Mouse (Mus musculus) MEL (cell line): ENCODE results near the gene Birc5. TPM values are rescaled to one million over a fixed set of nuclear protein-coding genes. Genes with fewer than 3 reads are reported as not detected.

Source experiments
- DNase-seq: peaks from one replicate; pipeline ENCODE4 v3.0.0; 2011; ENCODE audit warnings: low read depth, low spot score
- H3K27ac ChIP-seq: 2 replicates; pipeline ENCODE4 v1.5.1; 2012; ENCODE audit warnings: low read depth, mild to moderate bottlenecking, control low read depth, low read length, moderate library complexity; ENCODE audit not compliant: control insufficient read depth
- H3K27me3 ChIP-seq, 2 experiments: fragments of 150-350 bp in 1 of 2; sonication (generic) in 1 of 2; 2 replicates each; pipeline ENCODE4 v1.6.1; 2012; ENCODE audit warnings: low read length in 2 of 2, mild to moderate bottlenecking in 2 of 2, improper control_type of control experiment in 1 of 2, moderate library complexity in 1 of 2; ENCODE audit not compliant: insufficient read depth in 2 of 2, control insufficient read depth in 1 of 2
- H3K36me3 ChIP-seq, 2 experiments: 2 replicates each; pipeline ENCODE4 v1.6.1; 2012 to 2014; ENCODE audit warnings: low read length in 2 of 2, improper control_type of control experiment in 1 of 2, inconsistent platforms in 1 of 2, mild to moderate bottlenecking in 1 of 2; ENCODE audit not compliant: insufficient read depth in 2 of 2, control insufficient read depth in 1 of 2
- H3K4me1 ChIP-seq, 2 experiments: fragments of 150-350 bp in 1 of 2; sonication (generic) in 1 of 2; 2 replicates each; pipeline ENCODE4 v1.6.1; 2012; ENCODE audit warnings: low read length in 2 of 2, improper control_type of control experiment in 1 of 2, mild to moderate bottlenecking in 1 of 2; ENCODE audit not compliant: insufficient read depth in 2 of 2, control insufficient read depth in 1 of 2
- H3K4me3 ChIP-seq, 2 experiments: fragments of 150-350 bp in 1 of 2; sonication (generic) in 1 of 2; 2 replicates each; pipeline ENCODE4 v1.5.1; 2012; ENCODE audit warnings: low read depth in 2 of 2, low read length in 2 of 2, mild to moderate bottlenecking in 2 of 2, moderate library complexity in 2 of 2, control low read depth in 1 of 2, improper control_type of control experiment in 1 of 2; ENCODE audit not compliant: control insufficient read depth in 1 of 2, insufficient read depth in 1 of 2
- H3K79me2 ChIP-seq: 2 replicates; pipeline ENCODE4 v1.6.1; 2012; ENCODE audit warnings: mild to moderate bottlenecking, low read length, moderate library complexity; ENCODE audit not compliant: control insufficient read depth, poor library complexity, insufficient read depth
- H3K9ac ChIP-seq: 2 replicates; pipeline ENCODE4 v1.6.1; 2012; ENCODE audit warnings: low read depth, mild to moderate bottlenecking, control low read depth, low read length, moderate library complexity; ENCODE audit not compliant: control insufficient read depth, poor library complexity, severe bottlenecking
- H3K9me3 ChIP-seq: fragments of 150-350 bp; sonication (generic); replicated peaks from 2 replicates; pipeline ENCODE4 v1.6.1; 2012; ENCODE audit warnings: mild to moderate bottlenecking, low read length, improper control_type of control experiment, moderate library complexity; ENCODE audit not compliant: insufficient read depth
- BHLHE40 ChIP-seq: IDR thresholded peaks from 2 replicates; pipeline ENCODE4 v1.6.1; 2012; ENCODE audit warnings: low read depth, mild to moderate bottlenecking, inconsistent platforms, low read length, improper control_type of control experiment, borderline replicate concordance
- CHD1 ChIP-seq: IDR thresholded peaks from 2 replicates; pipeline ENCODE4 v1.6.1; 2012; ENCODE audit warnings: low read depth, mild to moderate bottlenecking, inconsistent platforms, low read length, improper control_type of control experiment
- CHD2 ChIP-seq: IDR thresholded peaks from 2 replicates; pipeline ENCODE4 v1.6.1; 2011; ENCODE audit warnings: low read length, improper control_type of control experiment
- ETS1 ChIP-seq: IDR thresholded peaks from 2 replicates; pipeline ENCODE4 v1.6.1; 2012; ENCODE audit warnings: low read depth, mild to moderate bottlenecking, inconsistent platforms, low read length, improper control_type of control experiment, moderate library complexity
- GATA1 ChIP-seq: IDR thresholded peaks from 2 replicates; pipeline ENCODE4 v1.6.1; 2011; ENCODE audit warnings: low read depth, low read length, improper control_type of control experiment
- HCFC1 ChIP-seq: IDR thresholded peaks from 2 replicates; pipeline ENCODE4 v1.6.1; 2012; ENCODE audit warnings: low read depth, mild to moderate bottlenecking, inconsistent platforms, low read length, improper control_type of control experiment, moderate library complexity
- JUND ChIP-seq: IDR thresholded peaks from 2 replicates; pipeline ENCODE4 v1.6.1; 2011; ENCODE audit warnings: low read depth, mild to moderate bottlenecking, improper control_type of control experiment, low read length
- KAT2A ChIP-seq: conservative IDR thresholded peaks from 2 replicates; pipeline ENCODE4 v1.6.1; 2012; ENCODE audit warnings: low read depth, low read length, improper control_type of control experiment, inconsistent platforms
- MAFK ChIP-seq: IDR thresholded peaks from 2 replicates; pipeline ENCODE4 v1.6.1; 2011; ENCODE audit warnings: low read depth, mild to moderate bottlenecking, low read length, improper control_type of control experiment, borderline replicate concordance
- MAX ChIP-seq: IDR thresholded peaks from 2 replicates; pipeline ENCODE4 v1.6.1; 2011; ENCODE audit warnings: low read length, improper control_type of control experiment
- MAZ ChIP-seq: IDR thresholded peaks from 2 replicates; pipeline ENCODE4 v1.6.1; 2012; ENCODE audit warnings: low read depth, mild to moderate bottlenecking, inconsistent platforms, low read length, improper control_type of control experiment
- MEF2A ChIP-seq: IDR thresholded peaks from 2 replicates; pipeline ENCODE4 v1.6.1; 2014; ENCODE audit warnings: low read depth, mild to moderate bottlenecking, inconsistent platforms, low read length, improper control_type of control experiment; ENCODE audit not compliant: poor library complexity, insufficient replicate concordance, severe bottlenecking; ENCODE audit errors: extremely low read depth
- MXI1 ChIP-seq: IDR thresholded peaks from 2 replicates; pipeline ENCODE4 v1.6.1; 2011; ENCODE audit warnings: mild to moderate bottlenecking, low read depth, low read length, improper control_type of control experiment
- MYB ChIP-seq: IDR thresholded peaks from 2 replicates; pipeline ENCODE4 v1.6.1; 2011; ENCODE audit warnings: mild to moderate bottlenecking, low read depth, low read length, improper control_type of control experiment
- POLR2AphosphoS2 ChIP-seq: IDR thresholded peaks from 2 replicates; pipeline ENCODE4 v1.6.1; 2011; ENCODE audit warnings: low read length, improper control_type of control experiment
- POLR2AphosphoS5 ChIP-seq: IDR thresholded peaks from 2 replicates; pipeline ENCODE4 v1.6.1; 2012; ENCODE audit warnings: low read depth, borderline replicate concordance, mild to moderate bottlenecking, inconsistent platforms, low read length, moderate library complexity, mixed read lengths
- RAD21 ChIP-seq: IDR thresholded peaks from 2 replicates; pipeline ENCODE4 v1.6.1; 2011; ENCODE audit warnings: mild to moderate bottlenecking, low read depth, low read length, improper control_type of control experiment
- RCOR1 ChIP-seq: IDR thresholded peaks from 2 replicates; pipeline ENCODE4 v1.6.1; 2012; ENCODE audit warnings: low read depth, mild to moderate bottlenecking, inconsistent platforms, low read length, improper control_type of control experiment
- SIN3A ChIP-seq: IDR thresholded peaks from 2 replicates; pipeline ENCODE4 v1.6.1; 2012; ENCODE audit warnings: low read length, improper control_type of control experiment, inconsistent platforms
- SMC3 ChIP-seq: IDR thresholded peaks from 2 replicates; pipeline ENCODE4 v1.6.1; 2011; ENCODE audit warnings: low read depth, low read length, improper control_type of control experiment
- TAL1 ChIP-seq: IDR thresholded peaks from 2 replicates; pipeline ENCODE4 v1.6.1; 2012; ENCODE audit warnings: mild to moderate bottlenecking, inconsistent platforms, low read length, moderate library complexity, mixed read lengths
- TBP ChIP-seq: IDR thresholded peaks from 2 replicates; pipeline ENCODE4 v1.8.0; 2011; ENCODE audit warnings: low read depth, low read length, improper control_type of control experiment
- TCF12 ChIP-seq: IDR thresholded peaks from 2 replicates; pipeline ENCODE4 v1.6.1; 2014; ENCODE audit warnings: low read depth, mild to moderate bottlenecking, inconsistent platforms, low read length, improper control_type of control experiment, moderate library complexity
- UBTF ChIP-seq: IDR thresholded peaks from 2 replicates; pipeline ENCODE4 v1.6.1; 2012; ENCODE audit warnings: low read depth, mild to moderate bottlenecking, inconsistent platforms, low read length, improper control_type of control experiment, moderate library complexity, borderline replicate concordance; ENCODE audit not compliant: insufficient read depth
- USF1 ChIP-seq: IDR thresholded peaks from 2 replicates; pipeline ENCODE4 v1.6.1; 2014; ENCODE audit warnings: low read depth, mild to moderate bottlenecking, inconsistent platforms, low read length, improper control_type of control experiment, moderate library complexity
- ZC3H11A ChIP-seq: IDR thresholded peaks from 2 replicates; pipeline ENCODE4 v1.6.1; 2012; ENCODE audit warnings: low read depth, mild to moderate bottlenecking, inconsistent platforms, low read length, improper control_type of control experiment
- ZKSCAN1 ChIP-seq: IDR thresholded peaks from 2 replicates; pipeline ENCODE4 v1.6.1; 2012; ENCODE audit warnings: low read depth, mild to moderate bottlenecking, inconsistent platforms, low read length, improper control_type of control experiment, moderate library complexity
- ZMIZ1 ChIP-seq: IDR thresholded peaks from 2 replicates; pipeline ENCODE4 v1.6.1; 2012; ENCODE audit warnings: low read depth, mild to moderate bottlenecking, inconsistent platforms, low read length, improper control_type of control experiment, moderate library complexity
- ZNF384 ChIP-seq: IDR thresholded peaks from 2 replicates; pipeline ENCODE4 v1.6.1; 2012; ENCODE audit warnings: low read depth, mild to moderate bottlenecking, inconsistent platforms, low read length, improper control_type of control experiment
- polyA plus RNA-seq, 2 experiments: library from polyadenylated mRNA; stranded (reverse) in 1 of 2; unstranded in 1 of 2; fragments of >175 nt in 1 of 2; fragments of >200 nt in 1 of 2; gene quantifications; 2 replicates each; pipeline versions ENCODE4 v1.2.1 to v1.2.4; 2012; ENCODE audit warnings: low replicate concordance in 2 of 2, low read depth in 1 of 2; ENCODE audit not compliant: insufficient read length in 2 of 2, insufficient read depth in 1 of 2, missing spikeins in 1 of 2
- total RNA-seq: library from RNA; depleted of rRNA; stranded (reverse); fragments of 300-350 nt; gene quantifications from 2 replicates; pipeline ENCODE4 v1.2.3, GENCODE M21; 2012

The Birc5 gene
- total and polyA plus RNA-seq, 3 experiments, result 214 to 242 TPM; not detected in 1

- Histone ChIP-seq H3K27ac (no peak overlapping the region), H3K4me1 (peaks cover 4 to 14% of the 10 kb centered on the region in 2 experiments), H3K9me3 (no peaks in the 10 kb centered on the region), H3K36me3 (peaks cover 0 to 6% of the 10 kb centered on the region in 2 experiments; a peak in 2 of 4 replicates), H3K4me3 (no peak overlapping the region), H3K27me3 (peaks cover 0 to 3% of the 10 kb centered on the region in 2 experiments; a peak in 2 of 4 replicates), H3K79me2 (no peaks in the 10 kb centered on the region), H3K9ac (no peak overlapping the region)
- TF ChIP-seq BHLHE40 (no peak), HCFC1 (no peak), ZNF384 (no peak), ZMIZ1 (no peak), RCOR1 (no peak), SIN3A (no peak), CHD1 (no peak), TAL1 (no peak), POLR2AphosphoS2 (no peak), TBP (no peak), SMC3 (no peak)
- no peak for DNase-seq
Observed at GRCm38 (mm10) chr11:117878892-117879291, 29.8 kb downstream of the Birc5 start.

- H3K9ac ChIP-seq, result no peak overlapping the region
- peaks cover 0 to 3% of the 10 kb centered on the region in 2 experiments; a peak in 2 of 4 replicates for H3K27me3 ChIP-seq
- peaks cover 4 to 14% of the 10 kb centered on the region in 2 experiments for H3K4me1 ChIP-seq
- no peak overlapping the region for H3K4me3 ChIP-seq
- DNase-seq, result no peak
- TF ChIP-seq ETS1, result no peak
- TF ChIP-seq CHD2, result no peak
- no peak for TF ChIP-seq MYB
- TF ChIP-seq HCFC1, result no peak
- TF ChIP-seq UBTF, result no peak
- TF ChIP-seq MEF2A, result no peak
- TF ChIP-seq KAT2A, result no peak
- TF ChIP-seq ZKSCAN1, result no peak
- no peak for TF ChIP-seq USF1
- TF ChIP-seq ZC3H11A, result no peak
- no peak for TF ChIP-seq JUND
- TF ChIP-seq TCF12, result no peak
- no peak for TF ChIP-seq GATA1
- TF ChIP-seq MXI1, result no peak
- TF ChIP-seq RAD21, result no peak
- TF ChIP-seq MAZ, result no peak
- no peak for TF ChIP-seq MAFK
- TF ChIP-seq MAX, result no peak
- no peak for TF ChIP-seq SIN3A
- no peak for TF ChIP-seq POLR2AphosphoS5
- H3K79me2 ChIP-seq, result no peaks in the 10 kb centered on the region
- peaks cover 0 to 6% of the 10 kb centered on the region in 2 experiments; a peak in 2 of 4 replicates for H3K36me3 ChIP-seq
- H3K9me3 ChIP-seq, result no peaks in the 10 kb centered on the region
- H3K27ac ChIP-seq, result no peak overlapping the region
Observed at GRCm38 (mm10) chr11:117879676-117880075, 30.6 kb downstream of the Birc5 start.
